Mouse (Mus musculus) limb, embryonic 12.5 days (tissue): ENCODE measurements at regions not wholly inside any gene's neighbourhood (a gene's known extent, or its start where the extent isn't known, plus 50 kb on each side); places are given as distances from the start of the nearest gene placed in this dataset.
"Not testable (repeated sequence)": the region's sequence is repeated elsewhere in the genome, so short reads cannot be mapped to it uniquely, and the experiment has no call there.

Experiments used
- ATAC-seq: fragments of 200-750 bp; cut with Nextera tagmentation; 2 replicates; pipeline ENCODE4 v1.8.0; 2017; ENCODE audit warnings: low read depth, moderate TSS enrichment; ENCODE audit not compliant: insufficient number of reproducible peaks, insufficient read depth, low FRiP score, low TSS enrichment
- H3K27ac ChIP-seq: fragments of 300-500 bp; sonication (generic); 2 replicates; pipeline ENCODE4 v1.5.1; 2016; ENCODE audit warnings: mild to moderate bottlenecking, moderate library complexity
- H3K27me3 ChIP-seq: fragments of 300-500 bp; sonication (generic); 2 replicates; pipeline ENCODE4 v1.6.1; 2016; ENCODE audit warnings: mild to moderate bottlenecking, moderate library complexity
- H3K36me3 ChIP-seq: fragments of 300-500 bp; sonication (generic); 2 replicates; pipeline ENCODE4 v1.6.1; 2016; ENCODE audit warnings: mild to moderate bottlenecking, moderate library complexity
- H3K4me1 ChIP-seq: fragments of 300-500 bp; sonication (generic); replicated peaks from 2 replicates; pipeline ENCODE4 v1.6.1; 2016
- H3K4me2 ChIP-seq: fragments of 300-500 bp; sonication (generic); 2 replicates; pipeline ENCODE4 v1.6.1; 2016; ENCODE audit warnings: mild to moderate bottlenecking, moderate library complexity
- H3K4me3 ChIP-seq: fragments of 300-500 bp; sonication (generic); replicated peaks from 2 replicates; pipeline ENCODE4 v1.5.1; 2016; ENCODE audit warnings: mild to moderate bottlenecking
- H3K9ac ChIP-seq: fragments of 300-500 bp; sonication (generic); replicated peaks from 2 replicates; pipeline ENCODE4 v1.6.1; 2016; ENCODE audit warnings: mild to moderate bottlenecking, moderate library complexity
- H3K9me3 ChIP-seq: fragments of 300-500 bp; sonication (generic); 2 replicates; pipeline ENCODE4 v1.6.1; 2016; ENCODE audit warnings: mild to moderate bottlenecking, moderate library complexity
- WGBS: fragments of 180-500 bp; shearing (Covaris S2); methylation state at CpG from one replicate; pipeline ENCODE4 v1.1.7; 2016; 5-methylcytosine and 5-hydroxymethylcytosine counted together

DNA sequence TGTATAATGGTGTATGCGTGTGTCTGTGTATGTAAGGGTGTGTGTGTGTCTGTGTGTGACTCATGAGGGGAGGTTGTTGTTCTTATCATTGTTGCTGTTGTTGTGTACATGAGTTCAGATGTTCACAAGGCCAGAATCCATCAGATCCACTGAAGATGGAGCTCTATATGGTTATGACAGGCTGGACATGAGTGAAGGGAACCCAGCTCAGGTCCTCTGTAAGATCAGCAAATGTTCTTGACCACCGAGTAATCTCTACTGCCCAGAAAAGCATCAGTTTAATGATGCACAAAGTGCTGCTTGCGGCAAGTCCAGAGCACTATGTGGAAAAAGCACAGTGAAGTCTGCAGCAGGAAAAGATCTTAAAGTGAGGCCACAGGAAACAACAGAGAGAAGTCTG lies 77.5 kb downstream of the Gm15319 start:
- 94% methylated on average over 2 of the region's 3 CpGs for WGBS
- H3K4me2 ChIP-seq, H3K9ac ChIP-seq, H3K4me1 ChIP-seq, H3K27ac ChIP-seq, H3K4me3 ChIP-seq, H3K36me3 ChIP-seq, ATAC-seq, H3K27me3 ChIP-seq, H3K9me3 ChIP-seq: not testable (repeated sequence)

- H3K36me3 ChIP-seq, H3K9me3 ChIP-seq, H3K27ac ChIP-seq, H3K9ac ChIP-seq, H3K4me3 ChIP-seq, ATAC-seq, H3K4me1 ChIP-seq, H3K4me2 ChIP-seq, H3K27me3 ChIP-seq: not testable (repeated sequence)
- 84% methylated on average over 6 of the region's 6 CpGs for WGBS
Observed at GRCm38 (mm10) chr8:20284856-20285255, 78.2 kb downstream of the Gm15319 start.

DNA sequence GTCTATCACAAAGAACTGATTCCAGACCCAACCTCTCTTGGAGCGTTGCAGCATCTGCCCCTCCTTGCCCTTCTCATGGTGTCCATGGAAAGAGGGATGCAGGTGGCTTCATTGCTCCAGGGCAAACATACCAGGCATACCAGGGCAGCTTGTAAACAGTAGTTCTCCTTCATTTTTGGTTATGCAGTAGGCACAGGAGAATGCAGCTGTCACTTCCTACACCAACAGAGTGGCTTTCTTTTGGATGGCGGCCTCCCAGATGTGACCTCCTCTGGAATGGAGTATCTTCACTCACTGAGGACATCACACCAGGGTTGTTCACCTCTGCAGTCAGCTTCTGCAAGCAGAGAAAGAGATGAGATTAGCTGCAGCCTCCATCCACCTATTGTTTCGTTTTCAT lies 79.9 kb downstream of the Gm15319 start:
- not testable (repeated sequence) for H3K27me3 ChIP-seq, H3K4me3 ChIP-seq, H3K9ac ChIP-seq, H3K36me3 ChIP-seq, ATAC-seq, H3K4me2 ChIP-seq, H3K4me1 ChIP-seq, H3K9me3 ChIP-seq, H3K27ac ChIP-seq
- 67% methylated on average over 1 of the region's 3 CpGs for WGBS

GRCm38 (mm10) chr8:20281201-20281887 lies 81.7 kb downstream of the Gm15319 start:
- H3K36me3 ChIP-seq, H3K27ac ChIP-seq, H3K9ac ChIP-seq, H3K4me3 ChIP-seq, H3K4me2 ChIP-seq, H3K27me3 ChIP-seq, H3K9me3 ChIP-seq, H3K4me1 ChIP-seq, ATAC-seq: not testable (repeated sequence)
- WGBS: 93% methylated on average over 14 of the region's 14 CpGs

DNA sequence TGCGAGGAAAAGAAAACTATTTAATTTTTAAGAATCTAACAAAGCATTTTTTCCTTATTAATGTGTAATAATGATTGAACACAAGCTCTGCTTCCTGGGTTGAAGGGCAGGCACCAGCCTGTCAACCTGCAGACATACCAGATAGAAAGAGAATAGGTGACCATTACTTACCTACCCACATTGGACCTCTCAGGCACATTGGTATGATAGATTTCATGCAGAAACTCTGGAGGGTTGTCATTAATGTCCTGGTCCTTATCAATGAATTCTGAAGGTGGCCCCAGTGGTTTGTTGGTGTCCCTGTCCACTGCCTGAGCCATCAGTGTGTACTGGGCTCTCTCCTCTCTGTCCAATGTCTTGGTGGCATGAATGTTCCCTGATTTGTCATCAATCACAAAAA lies 85.3 kb downstream of the Gm15319 start:
- not testable (repeated sequence) for ATAC-seq, H3K4me3 ChIP-seq, H3K4me2 ChIP-seq, H3K4me1 ChIP-seq, H3K9me3 ChIP-seq, H3K9ac ChIP-seq, H3K27ac ChIP-seq, H3K36me3 ChIP-seq, H3K27me3 ChIP-seq
- WGBS: 100% methylated on average over 1 of the region's 1 CpGs

DNA sequence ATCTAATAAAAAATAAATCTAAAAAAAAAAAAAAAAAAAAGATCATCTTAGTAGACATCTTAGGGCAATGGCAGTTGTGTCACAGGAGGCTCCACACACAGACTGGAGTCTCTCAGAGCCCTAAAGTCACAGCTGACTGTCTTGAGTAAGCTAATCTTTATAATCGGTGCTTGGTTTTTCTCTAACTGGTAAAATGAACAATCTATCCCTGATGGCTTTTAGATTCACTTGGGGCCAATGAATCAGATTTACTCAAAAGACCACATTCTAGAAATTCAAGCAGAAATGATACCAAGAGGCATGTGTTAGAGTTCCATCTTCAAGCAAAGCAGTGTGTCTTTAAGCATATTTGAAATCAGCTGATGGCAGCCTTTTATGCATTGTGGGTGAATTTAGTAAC lies 86.3 kb downstream of the Gm15319 start:
- H3K9me3 ChIP-seq, H3K4me1 ChIP-seq, ATAC-seq, H3K9ac ChIP-seq, H3K4me3 ChIP-seq, H3K36me3 ChIP-seq, H3K27ac ChIP-seq, H3K4me2 ChIP-seq, H3K27me3 ChIP-seq: not testable (repeated sequence)
- 84% methylated on average over 1 of the region's 1 CpGs for WGBS

DNA sequence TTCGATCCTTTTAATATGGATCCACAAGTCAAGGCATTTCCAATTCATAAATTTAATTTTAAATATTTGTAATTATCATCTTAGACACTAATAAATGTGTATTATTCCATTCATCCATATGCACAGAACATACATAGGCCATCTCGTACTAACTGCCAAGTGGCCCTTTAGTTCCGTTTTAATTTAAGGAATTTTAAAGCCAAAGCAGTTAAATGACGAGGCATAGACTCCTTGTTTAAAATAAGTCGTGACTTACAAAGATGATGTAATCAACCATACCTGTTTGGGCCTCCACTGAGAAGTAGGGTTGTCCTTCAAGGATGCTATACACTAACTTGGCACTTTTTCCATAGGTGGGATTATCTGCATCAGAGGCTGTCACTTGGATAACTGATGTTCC lies 89.2 kb downstream of the Gm15319 start:
- H3K36me3 ChIP-seq, H3K4me2 ChIP-seq, ATAC-seq, H3K4me3 ChIP-seq, H3K4me1 ChIP-seq, H3K9ac ChIP-seq, H3K27ac ChIP-seq, H3K27me3 ChIP-seq, H3K9me3 ChIP-seq: not testable (repeated sequence)
- WGBS: 82% methylated on average over 4 of the region's 5 CpGs

GRCm38 (mm10) chr8:20267520-20268127 lies 95.4 kb downstream of the Gm15319 start:
- not testable (repeated sequence) for H3K4me3 ChIP-seq, H3K36me3 ChIP-seq, ATAC-seq, H3K4me2 ChIP-seq, H3K4me1 ChIP-seq, H3K27ac ChIP-seq, H3K9ac ChIP-seq, H3K27me3 ChIP-seq, H3K9me3 ChIP-seq
- 86% methylated on average over 14 of the region's 14 CpGs for WGBS

- not testable (repeated sequence) for ATAC-seq, H3K4me2 ChIP-seq
- WGBS: 89% methylated on average over 3 of the region's 3 CpGs
Observed at GRCm38 (mm10) chr8:20266776-20267175, 96.2 kb downstream of the Gm15319 start.

GRCm38 (mm10) chr8:20264612-20265011 lies 98.4 kb downstream of the Gm15319 start:
- not testable (repeated sequence) for H3K27me3 ChIP-seq, H3K9me3 ChIP-seq, H3K4me2 ChIP-seq, H3K4me1 ChIP-seq, H3K36me3 ChIP-seq, H3K9ac ChIP-seq, H3K27ac ChIP-seq, H3K4me3 ChIP-seq, ATAC-seq
- WGBS: 93% methylated on average over 1 of the region's 1 CpGs

More at GRCm38 (mm10) chr8:20266776-20267175, 96.2 kb downstream of the Gm15319 start:
- H3K9ac ChIP-seq, H3K27ac ChIP-seq, H3K4me1 ChIP-seq, H3K4me3 ChIP-seq, H3K9me3 ChIP-seq, H3K27me3 ChIP-seq, H3K36me3 ChIP-seq: not testable (repeated sequence)

DNA sequence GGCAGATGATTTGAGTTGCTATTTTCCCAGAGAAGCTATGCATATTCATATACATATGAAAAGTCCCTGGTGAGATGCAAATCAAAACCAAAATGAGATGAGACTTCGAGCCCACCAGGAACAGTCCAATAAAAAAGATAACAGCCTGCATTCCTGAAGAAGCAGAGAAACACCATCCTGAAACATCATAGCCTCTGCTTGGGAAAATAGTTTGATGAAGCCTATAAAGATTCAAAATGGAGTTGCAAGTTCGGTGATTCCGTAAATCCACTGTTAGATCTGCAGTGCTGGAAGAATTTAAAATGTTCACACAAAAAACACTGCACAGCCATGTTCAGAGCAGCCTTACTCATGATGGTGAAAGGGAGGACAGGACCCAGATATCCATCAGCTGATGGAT lies 98.9 kb downstream of the Gm15319 start:
- H3K27me3 ChIP-seq, H3K4me2 ChIP-seq, H3K27ac ChIP-seq, H3K9me3 ChIP-seq, H3K4me3 ChIP-seq, H3K9ac ChIP-seq, ATAC-seq, H3K36me3 ChIP-seq, H3K4me1 ChIP-seq: not testable (repeated sequence)
- WGBS: 87% methylated on average over 3 of the region's 3 CpGs
